Mouse (Mus musculus): ENCODE measurements around the gene Hsd17b7. TPM values are rescaled to one million over a fixed set of nuclear protein-coding genes. Genes with fewer than 3 reads are reported as not detected.
A peak's percentile ranks its signal among the peaks of the same experiment; 100 is the strongest.

Hsd17b7 gene
- total and polyA plus RNA-seq, 3 experiments, result 4.8 to 5.7 TPM; not detected in 1

DNA sequence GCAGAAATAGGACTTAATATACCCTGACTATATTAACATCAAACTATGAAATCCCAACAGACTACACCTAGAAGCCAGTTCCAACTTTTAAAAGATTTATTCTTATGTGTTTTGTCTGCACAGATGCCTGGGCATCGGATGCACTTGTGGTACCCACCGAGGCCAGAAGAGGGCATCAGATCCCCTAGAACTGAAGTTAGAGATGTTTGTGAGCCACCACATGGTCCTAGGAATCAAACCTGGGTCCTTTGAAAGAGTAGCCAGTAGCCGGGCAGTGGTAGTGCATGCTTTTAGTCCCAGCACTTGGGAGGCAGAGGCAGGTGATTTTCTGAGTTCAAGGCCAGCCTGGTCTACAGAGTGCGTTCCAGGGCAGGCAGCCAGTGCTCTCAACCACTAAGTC is 18.4 kb downstream of the Hsd17b7 start:
- Histone ChIP-seq H3K4me1 (ENCODE audit: control insufficient read depth in 1 of 2, insufficient read depth in 2 of 2, low read length in 2 of 2) (no peaks in the 10 kb centered on the region), H3K27ac (ENCODE audit: control insufficient read depth, low read depth, low read length) (no peak overlapping the region), H3K79me2 (ENCODE audit: control insufficient read depth, insufficient read depth, low read length, poor library complexity) (no peaks in the 10 kb centered on the region), H3K4me3 (ENCODE audit: control insufficient read depth in 1 of 2, insufficient read depth in 1 of 2, low read depth in 2 of 2, low read length in 2 of 2) (no peak overlapping the region), H3K36me3 (ENCODE audit: control insufficient read depth in 1 of 2, insufficient read depth in 2 of 2, low read length in 2 of 2) (no peaks in the 10 kb centered on the region), H3K9ac (ENCODE audit: control insufficient read depth, low read depth, low read length, poor library complexity, severe bottlenecking) (no peak overlapping the region), H3K9me3 (replicated peaks; ENCODE audit: insufficient read depth, low read length) (no peaks in the 10 kb centered on the region), H3K27me3 (ENCODE audit: control insufficient read depth in 1 of 2, insufficient read depth in 2 of 2, low read length in 2 of 2) (no peaks in the 10 kb centered on the region; a peak in 1 of 4 replicates)
- DNase-seq (ENCODE audit: low read depth, low spot score), result peak; percentile 56
- 0 out of 2 replicates have a peak, but pooled peaks have one; percentile 29 for TF ChIP-seq MYC (IDR thresholded peaks at IDR 0.05; ENCODE audit: low read depth, low read length)
- TF ChIP-seq SMC3 (IDR thresholded peaks at IDR 0.05; ENCODE audit: low read depth, low read length), result peak; percentile 67
- TF ChIP-seq CHD2 (IDR thresholded peaks at IDR 0.05; ENCODE audit: low read length), result no peak
- TF ChIP-seq CTCF (IDR thresholded peaks at IDR 0.05 in 2 of 3, conservative IDR thresholded peaks at IDR 0.05 in 1 of 3; ENCODE audit: control insufficient read depth in 1 of 3, insufficient read depth in 1 of 3, low read depth in 2 of 3, low read length in 3 of 3, poor library complexity in 1 of 3, severe bottlenecking in 1 of 3), result peak; percentile 46 to 64 (median 60); a peak in 5 of 6 replicates
- no peak for TF ChIP-seq EP300 (IDR thresholded peaks at IDR 0.05; ENCODE audit: low read depth in 1 of 2, low read length in 2 of 2)
- TF ChIP-seq TCF12 (IDR thresholded peaks at IDR 0.05; ENCODE audit: low read depth, low read length), result no peak
- TF ChIP-seq ZC3H11A (IDR thresholded peaks at IDR 0.05; ENCODE audit: low read depth, low read length), result peak; percentile 42; the same call in 1 of the 2 replicates
- no peak for TF ChIP-seq TAL1 (IDR thresholded peaks at IDR 0.05; ENCODE audit: low read length)
- TF ChIP-seq CHD1 (IDR thresholded peaks at IDR 0.05; ENCODE audit: low read depth, low read length), result no peak
- peak; percentile 55 for TF ChIP-seq RAD21 (IDR thresholded peaks at IDR 0.05; ENCODE audit: low read depth, low read length)

DNA sequence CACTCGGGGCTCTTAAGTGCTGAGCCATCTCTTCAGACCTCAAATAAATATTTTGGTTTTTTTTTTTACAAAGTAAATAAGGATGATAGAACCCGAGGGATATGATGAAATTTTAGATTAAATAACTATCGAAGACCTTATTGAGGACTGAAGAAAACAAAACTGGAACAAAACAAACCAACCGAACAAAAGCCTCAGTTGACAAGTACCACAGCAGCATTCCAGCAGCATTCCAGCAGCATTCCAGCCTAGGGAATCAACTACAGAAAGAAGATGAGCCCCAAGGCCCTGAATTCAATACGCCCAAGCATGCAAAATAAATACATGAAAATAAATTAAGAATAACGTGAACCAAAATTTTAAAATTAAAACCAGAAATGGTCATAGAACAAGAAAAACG is 19.1 kb downstream of the Hsd17b7 start:
- no peaks in the 10 kb centered on the region; a peak in 1 of 4 replicates for H3K27me3 ChIP-seq (ENCODE audit: control insufficient read depth in 1 of 2, insufficient read depth in 2 of 2, low read length in 2 of 2)
- DNase-seq (ENCODE audit: low read depth, low spot score), result no peak
- TF ChIP-seq MAZ (IDR thresholded peaks at IDR 0.05; ENCODE audit: low read depth, low read length) (no peak), SMC3 (IDR thresholded peaks at IDR 0.05; ENCODE audit: low read depth, low read length) (no peak), TBP (IDR thresholded peaks at IDR 0.05; ENCODE audit: low read depth, low read length) (no peak), GATA1 (IDR thresholded peaks at IDR 0.05; ENCODE audit: low read depth, low read length) (no peak), TCF12 (IDR thresholded peaks at IDR 0.05; ENCODE audit: low read depth, low read length) (no peak), ZNF384 (IDR thresholded peaks at IDR 0.05; ENCODE audit: low read depth, low read length) (no peak), SIN3A (IDR thresholded peaks at IDR 0.05; ENCODE audit: low read length) (no peak), CTCF (IDR thresholded peaks at IDR 0.05 in 2 of 3, conservative IDR thresholded peaks at IDR 0.05 in 1 of 3; ENCODE audit: control insufficient read depth in 1 of 3, insufficient read depth in 1 of 3, low read depth in 2 of 3, low read length in 3 of 3, poor library complexity in 1 of 3, severe bottlenecking in 1 of 3) (no peak), ZMIZ1 (IDR thresholded peaks at IDR 0.05; ENCODE audit: low read depth, low read length) (no peak), NRF1 (IDR thresholded peaks at IDR 0.05; ENCODE audit: insufficient read depth, low read depth, low read length, poor library complexity, severe bottlenecking) (no peak), E2F4 (IDR thresholded peaks at IDR 0.05; ENCODE audit: borderline replicate concordance, low read depth, low read length) (no peak), POLR2A (IDR thresholded peaks at IDR 0.05; ENCODE audit: control insufficient read depth in 1 of 2, insufficient read depth in 1 of 2, low read depth in 1 of 2, low read length in 2 of 2, poor library complexity in 1 of 2) (no peak), POLR2AphosphoS5 (IDR thresholded peaks at IDR 0.05; ENCODE audit: borderline replicate concordance, low read depth, low read length) (no peak)
- no peaks in the 10 kb centered on the region for H3K9me3 ChIP-seq (replicated peaks; ENCODE audit: insufficient read depth, low read length)
- H3K27ac ChIP-seq (ENCODE audit: control insufficient read depth, low read depth, low read length), result no peak overlapping the region
- H3K36me3 ChIP-seq (ENCODE audit: control insufficient read depth in 1 of 2, insufficient read depth in 2 of 2, low read length in 2 of 2), result no peaks in the 10 kb centered on the region
- no peak overlapping the region for H3K9ac ChIP-seq (ENCODE audit: control insufficient read depth, low read depth, low read length, poor library complexity, severe bottlenecking)
- H3K4me3 ChIP-seq (ENCODE audit: control insufficient read depth in 1 of 2, insufficient read depth in 1 of 2, low read depth in 2 of 2, low read length in 2 of 2), result no peak overlapping the region
- H3K4me1 ChIP-seq (ENCODE audit: control insufficient read depth in 1 of 2, insufficient read depth in 2 of 2, low read length in 2 of 2), result no peaks in the 10 kb centered on the region
- H3K79me2 ChIP-seq (ENCODE audit: control insufficient read depth, insufficient read depth, low read length, poor library complexity), result no peaks in the 10 kb centered on the region

Measured in MEL (cell line).